Mouse (Mus musculus): ENCODE measurements at regions not wholly inside any gene's neighbourhood (a gene's known extent, or its start where the extent isn't known, plus 50 kb on each side); places are given as distances from the start of the nearest gene placed in this dataset.

- no peak for TF ChIP-seq CTCF (IDR thresholded peaks at IDR 0.05; ENCODE audit: extremely low read depth, insufficient read depth, low read length)
- TF ChIP-seq POLR2A (IDR thresholded peaks at IDR 0.05; ENCODE audit: extremely low read depth, insufficient read depth, low read length), result no peak
Measured at GRCm38 (mm10) chr1:33096851-33097250, 549.8 kb upstream of the Gm5415 start.

Measured in cortical plate, adult 2 months (tissue).